Mouse (Mus musculus): Measurements from ENCODE around the gene Gm10142.

DNA sequence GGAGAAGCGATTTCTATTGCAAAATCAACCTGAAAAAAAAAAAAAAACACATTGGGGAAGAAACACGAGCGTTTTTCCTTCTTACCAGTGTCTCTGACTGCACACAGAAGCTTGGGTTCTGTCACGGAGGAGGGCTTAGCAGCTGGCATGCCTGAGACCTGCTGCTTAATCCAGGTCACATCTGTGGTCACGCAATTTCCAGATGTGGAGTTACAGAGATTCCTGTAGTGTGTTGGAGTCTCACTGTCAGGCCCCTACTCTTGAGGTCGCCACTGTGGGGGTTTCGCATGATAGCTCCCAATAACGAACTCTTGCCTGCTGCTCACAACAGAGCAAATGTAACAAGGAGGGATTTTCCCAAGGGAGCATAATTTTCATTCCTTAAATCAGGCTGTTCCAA lies 31.4 kb upstream of the Gm10142 start:
- TF ChIP-seq FLI1 (IDR thresholded peaks at IDR 0.05; ENCODE audit: low read length) (no peak), GATA1 (IDR thresholded peaks at IDR 0.05; ENCODE audit: borderline replicate concordance, low read length) (no peak)
